Mouse (Mus musculus): Measurements from ENCODE around the gene Atg14. TPM values are rescaled to one million over a fixed set of nuclear protein-coding genes. Genes with fewer than 3 reads are reported as not detected.

Atg14 gene
- polyA plus RNA-seq, 1 experiment from 2014 or later: 17.3 TPM

- H3K9ac ChIP-seq: no peak overlapping the region
- ATAC-seq (ENCODE audit: insufficient number of reproducible peaks, low FRiP score, low TSS enrichment, low read depth): no peak
Observed at GRCm38 (mm10) chr14:47521609-47522008, 48.8 kb downstream of the Atg14 start.

GRCm38 (mm10) chr14:47520751-47521449 lies 49.5 kb downstream of the Atg14 start:
- 74% methylated on average over 13 of the region's 13 CpGs for WGBS
- H3K9ac ChIP-seq: no peak overlapping the region
- H3K27ac ChIP-seq: no peak overlapping the region
- no peaks in the 10 kb centered on the region for H3K36me3 ChIP-seq
- H3K4me3 ChIP-seq: no peak overlapping the region
- H3K27me3 ChIP-seq: no peaks in the 10 kb centered on the region
- ATAC-seq (ENCODE audit: insufficient number of reproducible peaks, low FRiP score, low TSS enrichment, low read depth): no peak
- no peak overlapping the region for H3K4me2 ChIP-seq
- H3K9me3 ChIP-seq: no peaks in the 10 kb centered on the region
- H3K4me1 ChIP-seq: no peaks in the 10 kb centered on the region

More at GRCm38 (mm10) chr14:47521609-47522008, 48.8 kb downstream of the Atg14 start:
- Histone ChIP-seq H3K4me3 (no peak overlapping the region), H3K4me2 (no peak overlapping the region), H3K9me3 (no peaks in the 10 kb centered on the region), H3K27ac (no peak overlapping the region), H3K36me3 (0 out of 2 replicates have a peak, but pooled peaks cover under 1% of the 10 kb centered on the region), H3K27me3 (no peaks in the 10 kb centered on the region), H3K4me1 (no peaks in the 10 kb centered on the region)
- WGBS: 88% methylated on average over 1 of the region's 1 CpGs

GRCm38 (mm10) chr14:47518619-47519018 lies 51.8 kb downstream of the Atg14 start:
- WGBS: 76% methylated on average over 6 of the region's 6 CpGs
- Histone ChIP-seq H3K9me3 (no peaks in the 10 kb centered on the region), H3K27me3 (no peaks in the 10 kb centered on the region), H3K36me3 (no peaks in the 10 kb centered on the region), H3K27ac (no peak overlapping the region), H3K9ac (no peak overlapping the region), H3K4me2 (no peak overlapping the region), H3K4me3 (no peak overlapping the region), H3K4me1 (no peaks in the 10 kb centered on the region)
- ATAC-seq (ENCODE audit: insufficient number of reproducible peaks, low FRiP score, low TSS enrichment, low read depth): no peak

GRCm38 (mm10) chr14:47516755-47517154 lies 53.7 kb downstream of the Atg14 start:
- no peaks in the 10 kb centered on the region for H3K27me3 ChIP-seq

GRCm38 (mm10) chr14:47515636-47516035 lies 54.8 kb downstream of the Atg14 start:
- Histone ChIP-seq H3K4me2 (no peak overlapping the region), H3K36me3 (no peaks in the 10 kb centered on the region), H3K4me1 (peaks cover 3% of the 10 kb centered on the region; the same call in 1 of the 2 replicates), H3K27ac (no peak overlapping the region), H3K27me3 (no peaks in the 10 kb centered on the region), H3K4me3 (no peak overlapping the region), H3K9ac (no peak overlapping the region), H3K9me3 (no peaks in the 10 kb centered on the region)
- no peak for ATAC-seq (ENCODE audit: insufficient number of reproducible peaks, low FRiP score, low TSS enrichment, low read depth)
- WGBS: 89% methylated on average over 8 of the region's 8 CpGs

More at GRCm38 (mm10) chr14:47516755-47517154, 53.7 kb downstream of the Atg14 start:
- Histone ChIP-seq H3K4me3 (no peak overlapping the region), H3K4me1 (no peaks in the 10 kb centered on the region), H3K36me3 (no peaks in the 10 kb centered on the region), H3K9ac (no peak overlapping the region), H3K9me3 (no peaks in the 10 kb centered on the region), H3K27ac (no peak overlapping the region), H3K4me2 (no peak overlapping the region)
- no peak for ATAC-seq (ENCODE audit: insufficient number of reproducible peaks, low FRiP score, low TSS enrichment, low read depth)
- WGBS: 76% methylated on average over 6 of the region's 6 CpGs

- Histone ChIP-seq H3K27me3 (no peaks in the 10 kb centered on the region), H3K4me3 (no peak overlapping the region), H3K27ac (no peak overlapping the region), H3K4me2 (no peak overlapping the region), H3K4me1 (peaks cover 3% of the 10 kb centered on the region; the same call in 1 of the 2 replicates), H3K9ac (no peak overlapping the region), H3K9me3 (no peaks in the 10 kb centered on the region), H3K36me3 (no peaks in the 10 kb centered on the region)
- no peak for ATAC-seq (ENCODE audit: insufficient number of reproducible peaks, low FRiP score, low TSS enrichment, low read depth)
- WGBS: 61% methylated on average over 7 of the region's 7 CpGs
Observed at GRCm38 (mm10) chr14:47514816-47515453, 55.5 kb downstream of the Atg14 start.

- Histone ChIP-seq H3K4me3 (no peak overlapping the region), H3K9me3 (no peaks in the 10 kb centered on the region), H3K27ac (no peak overlapping the region), H3K4me2 (no peak overlapping the region), H3K36me3 (no peaks in the 10 kb centered on the region), H3K9ac (no peak overlapping the region), H3K27me3 (no peaks in the 10 kb centered on the region), H3K4me1 (peaks cover 3% of the 10 kb centered on the region; the same call in 1 of the 2 replicates)
- WGBS: 95% methylated on average over 3 of the region's 3 CpGs
- ATAC-seq (ENCODE audit: insufficient number of reproducible peaks, low FRiP score, low TSS enrichment, low read depth): no peak
Observed at GRCm38 (mm10) chr14:47513606-47514005, 56.8 kb downstream of the Atg14 start.

GRCm38 (mm10) chr14:47510244-47510643 lies 60.2 kb downstream of the Atg14 start:
- no peak for ATAC-seq (ENCODE audit: insufficient number of reproducible peaks, low FRiP score, low TSS enrichment, low read depth)
- H3K9ac ChIP-seq: no peak overlapping the region
- H3K9me3 ChIP-seq: no peaks in the 10 kb centered on the region
- H3K36me3 ChIP-seq: peaks cover 7% of the 10 kb centered on the region; the same call in 1 of the 2 replicates
- no peak overlapping the region for H3K4me2 ChIP-seq
- 47% methylated on average over 4 of the region's 4 CpGs for WGBS
- H3K4me1 ChIP-seq: peaks cover 3% of the 10 kb centered on the region; the same call in 1 of the 2 replicates
- H3K27me3 ChIP-seq: no peaks in the 10 kb centered on the region
- no peak overlapping the region for H3K27ac ChIP-seq
- H3K4me3 ChIP-seq: no peak overlapping the region

GRCm38 (mm10) chr14:47508035-47508434 lies 62.4 kb downstream of the Atg14 start:
- Histone ChIP-seq H3K4me1 (peaks cover 3% of the 10 kb centered on the region; the same call in 1 of the 2 replicates), H3K36me3 (peaks cover 13% of the 10 kb centered on the region), H3K4me3 (no peak overlapping the region), H3K9ac (no peak overlapping the region), H3K27ac (no peak overlapping the region), H3K4me2 (no peak overlapping the region), H3K9me3 (no peaks in the 10 kb centered on the region), H3K27me3 (no peaks in the 10 kb centered on the region)
- ATAC-seq (ENCODE audit: insufficient number of reproducible peaks, low FRiP score, low TSS enrichment, low read depth): no peak

- H3K27me3 ChIP-seq: no peaks in the 10 kb centered on the region
- H3K4me2 ChIP-seq: no peak overlapping the region
- H3K27ac ChIP-seq: no peak overlapping the region
- H3K4me3 ChIP-seq: no peak overlapping the region
- H3K9me3 ChIP-seq: no peaks in the 10 kb centered on the region
- peaks cover 15% of the 10 kb centered on the region for H3K36me3 ChIP-seq
- H3K9ac ChIP-seq: no peak overlapping the region
- peaks cover 3% of the 10 kb centered on the region; the same call in 1 of the 2 replicates for H3K4me1 ChIP-seq
- WGBS: 83% methylated on average over 5 of the region's 5 CpGs
- ATAC-seq (ENCODE audit: insufficient number of reproducible peaks, low FRiP score, low TSS enrichment, low read depth): no peak
Observed at GRCm38 (mm10) chr14:47506676-47507075, 63.8 kb downstream of the Atg14 start.

- 90% methylated on average over 3 of the region's 3 CpGs for WGBS
- Histone ChIP-seq H3K4me3 (no peak overlapping the region), H3K9ac (no peak overlapping the region)
Observed at GRCm38 (mm10) chr14:47504036-47504435, 66.4 kb downstream of the Atg14 start.

GRCm38 (mm10) chr14:47498632-47499031 lies 71.8 kb downstream of the Atg14 start:
- Histone ChIP-seq H3K27me3 (no peaks in the 10 kb centered on the region), H3K4me1 (no peaks in the 10 kb centered on the region), H3K36me3 (0 out of 2 replicates have a peak, but pooled peaks cover 5% of the 10 kb centered on the region), H3K4me2 (no peak overlapping the region), H3K9ac (no peak overlapping the region), H3K9me3 (no peaks in the 10 kb centered on the region), H3K4me3 (no peak overlapping the region), H3K27ac (no peak overlapping the region)
- 71% methylated on average over 5 of the region's 5 CpGs for WGBS
- ATAC-seq (ENCODE audit: insufficient number of reproducible peaks, low FRiP score, low TSS enrichment, low read depth): no peak

More at GRCm38 (mm10) chr14:47504036-47504435, 66.4 kb downstream of the Atg14 start:
- H3K36me3 ChIP-seq: peaks cover 17% of the 10 kb centered on the region
- no peak overlapping the region for H3K4me2 ChIP-seq
- no peaks in the 10 kb centered on the region for H3K27me3 ChIP-seq
- no peaks in the 10 kb centered on the region for H3K4me1 ChIP-seq
- H3K27ac ChIP-seq: no peak overlapping the region
- no peak for ATAC-seq (ENCODE audit: insufficient number of reproducible peaks, low FRiP score, low TSS enrichment, low read depth)
- H3K9me3 ChIP-seq: no peaks in the 10 kb centered on the region

All from limb, embryonic 15.5 days (tissue).